Mouse (Mus musculus) hindbrain, postnatal 0 days (tissue): Measurements from ENCODE around the gene Wscd2. TPM values are rescaled to one million over a fixed set of nuclear protein-coding genes. Genes with fewer than 3 reads are reported as not detected.

Source experiments
- ATAC-seq: fragments of 200-750 bp; cut with Nextera tagmentation; 2 replicates; pipeline ENCODE4 v1.8.0; 2017; ENCODE audit warnings: mild to moderate bottlenecking, moderate TSS enrichment, moderate library complexity
- DNase-seq: peaks from one replicate; pipeline ENCODE4 v3.0.0-alpha.2; 2015; ENCODE audit warnings: low spot score
- H3K27ac ChIP-seq: fragments of 300-500 bp; sonication (generic); 2 replicates; pipeline ENCODE4 v1.5.1; 2014; ENCODE audit warnings: mild to moderate bottlenecking
- H3K27me3 ChIP-seq: fragments of 300-500 bp; sonication (generic); 2 replicates; pipeline ENCODE4 v1.6.1; 2014; ENCODE audit warnings: low read length, mixed read lengths; ENCODE audit not compliant: insufficient read depth
- H3K36me3 ChIP-seq: fragments of 300-500 bp; sonication (generic); 2 replicates; pipeline ENCODE4 v1.6.1; 2014; ENCODE audit warnings: low read length, mixed read lengths; ENCODE audit not compliant: insufficient read depth
- H3K4me1 ChIP-seq: fragments of 300-500 bp; sonication (generic); 2 replicates; pipeline ENCODE4 v1.6.1; 2014; ENCODE audit warnings: antibody characterized with exemption, low read length, mixed read lengths; ENCODE audit not compliant: insufficient read depth
- H3K4me2 ChIP-seq: fragments of 300-500 bp; sonication (generic); 2 replicates; pipeline ENCODE4 v1.6.1; 2014; ENCODE audit warnings: low read depth, mild to moderate bottlenecking, low read length, moderate library complexity, mixed read lengths
- H3K4me3 ChIP-seq: fragments of 300-500 bp; sonication (generic); 2 replicates; pipeline ENCODE4 v1.5.1; 2014; ENCODE audit warnings: low read length
- H3K9ac ChIP-seq: fragments of 300-500 bp; sonication (generic); replicated peaks from 2 replicates; pipeline ENCODE4 v1.6.1; 2014; ENCODE audit warnings: mild to moderate bottlenecking, low read length, moderate library complexity, mixed read lengths
- H3K9me3 ChIP-seq: fragments of 300-500 bp; sonication (generic); 2 replicates; pipeline ENCODE4 v1.6.1; 2016; ENCODE audit warnings: low read length, mixed read lengths
- CTCF ChIP-seq: IDR thresholded peaks from 2 replicates; pipeline ENCODE4 v1.5.1; 2016; ENCODE audit warnings: antibody characterized with exemption, control low read depth, low read depth
- WGBS: fragments of 180-500 bp; shearing (Covaris S2); extraction: QIAGEN DNeasy Blood & Tissue Kit; methylation state at CpG from one replicate; pipeline ENCODE4 v1.1.7; 2014; 5-methylcytosine and 5-hydroxymethylcytosine counted together
- polyA plus RNA-seq: library from polyadenylated mRNA; unstranded; fragments of >200 nt; fragmentation: Nextera tagmentation; extraction: Ambion mirVana; gene quantifications from 2 replicates; pipeline ENCODE4 v1.2.1, GENCODE M21; 2015
- total RNA-seq: library from RNA; depleted of rRNA; stranded (reverse); fragments of >200 nt; gene quantifications from 2 replicates; pipeline ENCODE4 v1.2.3, GENCODE M21; 2014

The Wscd2 gene
- total and polyA plus RNA-seq, 2 experiments from 2014 or later, result 9.8 to 33.8 TPM

DNA sequence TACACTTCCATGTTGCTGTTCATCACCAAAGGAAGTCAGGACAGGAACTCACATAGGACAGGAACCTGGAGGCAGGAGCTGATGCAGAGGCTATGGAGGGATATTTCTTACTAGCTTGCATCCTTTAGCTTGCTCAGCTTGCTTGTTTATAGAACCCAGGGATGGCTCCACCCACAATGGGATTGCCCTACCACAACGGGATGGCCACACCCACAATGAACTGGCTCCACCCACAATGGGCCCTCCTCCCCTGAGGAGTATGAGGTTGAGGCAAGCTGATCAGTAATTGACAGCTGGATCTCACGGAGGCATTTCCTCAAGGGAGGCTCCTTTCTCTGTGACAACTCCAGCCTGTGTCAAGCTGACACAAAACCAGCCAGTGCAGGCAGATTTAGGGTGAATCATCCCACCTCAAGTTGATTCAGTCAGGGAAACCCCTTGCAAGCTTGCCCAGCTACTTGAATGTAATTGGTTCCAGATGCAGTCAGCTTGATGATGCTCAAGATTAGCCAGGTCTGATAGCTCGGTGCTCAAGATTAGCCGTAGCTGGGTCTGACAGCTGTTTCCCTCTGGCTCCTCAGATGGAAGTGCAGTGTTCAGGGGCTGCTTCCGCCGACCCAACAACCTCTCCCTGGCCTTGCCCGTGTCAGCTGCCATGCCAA lies 80.1 kb downstream of the Wscd2 start:
- Histone ChIP-seq H3K27ac (no peak overlapping the region), H3K9ac (no peak overlapping the region), H3K4me3 (no peak overlapping the region), H3K27me3 (no peaks in the 10 kb centered on the region), H3K4me2 (no peak overlapping the region), H3K4me1 (no peaks in the 10 kb centered on the region), H3K9me3 (no peaks in the 10 kb centered on the region), H3K36me3 (no peaks in the 10 kb centered on the region)
- ATAC-seq (peak; percentile 17; the same call in 1 of the 2 replicates), DNase-seq (no peak)
- WGBS, result 60% methylated on average over 7 of the region's 7 CpGs
- TF ChIP-seq CTCF, result no peak

DNA sequence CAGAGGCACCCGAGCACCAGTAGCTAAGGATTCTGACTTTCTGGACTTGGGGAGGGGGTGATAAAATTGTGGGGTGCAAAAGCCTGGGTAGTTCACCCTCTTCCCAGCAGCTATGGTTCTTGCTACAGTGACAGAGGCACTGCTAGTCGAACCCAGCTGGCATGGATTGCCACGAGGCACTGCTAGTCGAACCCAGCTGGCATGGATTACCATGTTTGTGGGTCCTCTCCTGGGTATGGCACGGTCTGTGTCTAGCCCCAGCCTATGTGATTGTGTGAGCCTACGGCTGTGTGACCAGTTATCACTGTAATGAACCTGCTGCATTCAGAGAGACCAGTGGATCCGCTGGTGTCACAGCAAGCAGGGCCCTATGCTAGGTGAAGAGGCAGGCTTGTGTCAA lies 87.4 kb downstream of the Wscd2 start:
- 70% methylated on average over 7 of the region's 7 CpGs for WGBS
- Histone ChIP-seq H3K9me3 (no peaks in the 10 kb centered on the region), H3K9ac (no peak overlapping the region), H3K27ac (no peak overlapping the region), H3K4me2 (0 out of 2 replicates have a peak overlapping the region, but pooled peaks have one; percentile 23), H3K4me3 (no peak overlapping the region), H3K4me1 (no peaks in the 10 kb centered on the region), H3K27me3 (no peaks in the 10 kb centered on the region), H3K36me3 (no peaks in the 10 kb centered on the region)
- ATAC-seq (no peak), DNase-seq (peak; percentile 54)
- no peak for TF ChIP-seq CTCF

DNA sequence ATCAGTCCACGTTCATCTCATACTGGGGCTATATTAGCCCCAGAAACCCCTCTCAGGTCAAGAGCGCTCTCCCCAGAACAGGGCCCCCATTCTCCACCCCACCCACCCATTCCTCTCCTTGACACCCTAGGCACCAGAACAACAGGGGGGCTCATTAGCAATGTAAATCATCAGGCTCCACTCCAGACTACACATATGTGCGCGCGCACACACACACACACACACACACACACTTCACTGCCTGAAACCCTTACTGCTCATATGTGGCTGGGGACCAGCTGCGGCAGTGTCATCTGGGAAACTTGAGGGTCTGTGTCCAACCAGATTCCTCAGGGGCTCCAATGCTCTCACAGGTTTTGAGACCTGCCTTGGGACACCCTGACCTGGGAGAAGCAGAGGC lies 88.3 kb downstream of the Wscd2 start:
- 61% methylated on average over 6 of the region's 6 CpGs for WGBS
- H3K4me2 ChIP-seq, result no peak overlapping the region
- no peaks in the 10 kb centered on the region for H3K9me3 ChIP-seq
- no peak for DNase-seq
- TF ChIP-seq CTCF, result no peak
- H3K4me3 ChIP-seq, result no peak overlapping the region
- ATAC-seq, result no peak
- H3K36me3 ChIP-seq, result no peaks in the 10 kb centered on the region
- no peak overlapping the region for H3K9ac ChIP-seq
- no peaks in the 10 kb centered on the region for H3K27me3 ChIP-seq
- H3K27ac ChIP-seq, result no peak overlapping the region
- no peaks in the 10 kb centered on the region for H3K4me1 ChIP-seq

DNA sequence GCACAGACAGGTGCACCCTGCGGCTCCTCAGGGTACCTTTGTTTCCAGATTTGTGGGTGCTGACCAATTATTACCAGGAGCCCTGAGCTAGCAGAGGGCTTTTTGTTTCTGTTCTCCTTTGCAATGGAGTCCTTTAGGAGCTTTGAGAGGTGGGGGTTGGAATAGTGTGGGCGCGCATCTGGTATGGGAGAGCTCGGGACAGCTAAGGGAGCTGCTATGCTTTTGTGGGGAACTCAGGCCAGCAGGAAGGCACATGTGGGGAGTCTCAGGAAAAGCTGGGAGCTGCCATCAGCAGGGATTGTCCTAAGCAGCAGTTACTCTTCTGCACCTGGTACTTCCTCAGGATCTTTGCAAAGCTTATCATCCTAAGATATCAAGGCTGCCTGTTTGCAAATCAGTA lies 89.0 kb downstream of the Wscd2 start:
- WGBS, result 74% methylated on average over 4 of the region's 4 CpGs
- Histone ChIP-seq H3K4me1 (no peaks in the 10 kb centered on the region), H3K4me3 (no peak overlapping the region), H3K4me2 (no peak overlapping the region), H3K27ac (no peak overlapping the region), H3K9ac (no peak overlapping the region), H3K27me3 (no peaks in the 10 kb centered on the region), H3K36me3 (no peaks in the 10 kb centered on the region), H3K9me3 (no peaks in the 10 kb centered on the region)
- TF ChIP-seq CTCF, result no peak
- ATAC-seq (no peak), DNase-seq (no peak)

DNA sequence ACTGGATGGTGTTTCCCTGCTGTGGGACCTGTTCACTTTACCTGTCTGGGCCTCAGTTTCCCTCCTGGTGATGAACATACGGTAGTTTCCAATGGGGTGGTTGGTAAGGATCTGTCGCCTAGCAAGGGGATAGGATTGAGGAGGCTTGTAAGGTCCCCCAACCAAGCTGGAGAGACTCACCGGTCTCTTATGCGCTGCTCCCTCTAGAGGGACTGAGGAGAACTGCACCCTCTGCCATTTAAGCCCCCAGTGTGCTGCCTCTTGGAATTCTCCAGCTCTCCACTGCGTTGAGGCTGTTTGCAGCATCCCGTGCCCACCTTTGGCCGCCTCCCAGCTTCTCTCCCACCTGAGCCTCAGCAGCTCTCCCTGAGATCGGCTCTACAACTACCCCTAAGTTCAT lies 90.1 kb downstream of the Wscd2 start:
- Histone ChIP-seq H3K4me1 (no peaks in the 10 kb centered on the region), H3K4me3 (no peak overlapping the region), H3K9ac (no peak overlapping the region), H3K4me2 (no peak overlapping the region), H3K27me3 (no peaks in the 10 kb centered on the region), H3K27ac (no peak overlapping the region), H3K36me3 (no peaks in the 10 kb centered on the region), H3K9me3 (no peaks in the 10 kb centered on the region)
- peak; percentile 53; the same call in 1 of the 2 replicates for ATAC-seq
- TF ChIP-seq CTCF, result peak; percentile 88
- peak; percentile 78 for DNase-seq
- WGBS, result 55% methylated on average over 8 of the region's 8 CpGs

DNA sequence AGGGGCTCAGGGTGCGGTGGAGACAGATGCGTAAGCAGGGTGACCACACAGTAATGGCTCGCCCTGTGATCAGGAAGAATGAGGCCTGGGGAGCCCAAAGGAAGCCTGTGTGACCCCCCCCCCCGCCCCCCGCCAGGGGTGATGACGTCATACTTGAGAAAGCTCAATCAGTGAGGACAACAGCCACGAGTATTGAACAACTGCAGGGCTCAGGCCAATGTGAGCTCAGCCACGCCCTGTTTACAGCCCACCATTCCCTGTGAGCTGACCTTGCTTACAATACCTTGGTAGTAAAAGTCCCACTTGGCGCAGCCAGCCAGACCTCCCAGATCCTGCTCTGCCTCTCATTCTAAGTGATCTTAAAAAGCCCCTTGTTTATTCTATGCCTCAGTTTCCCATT lies 90.7 kb downstream of the Wscd2 start:
- no peak for TF ChIP-seq CTCF
- H3K9me3 ChIP-seq, result no peaks in the 10 kb centered on the region
- DNase-seq (no peak), ATAC-seq (0 out of 2 replicates have a peak, but pooled peaks have one; percentile 9)
- H3K4me3 ChIP-seq, result no peak overlapping the region
- H3K27me3 ChIP-seq, result no peaks in the 10 kb centered on the region
- H3K4me2 ChIP-seq, result no peak overlapping the region
- 70% methylated on average over 9 of the region's 9 CpGs for WGBS
- no peaks in the 10 kb centered on the region for H3K36me3 ChIP-seq
- H3K27ac ChIP-seq, result no peak overlapping the region
- H3K4me1 ChIP-seq, result no peaks in the 10 kb centered on the region
- no peak overlapping the region for H3K9ac ChIP-seq

DNA sequence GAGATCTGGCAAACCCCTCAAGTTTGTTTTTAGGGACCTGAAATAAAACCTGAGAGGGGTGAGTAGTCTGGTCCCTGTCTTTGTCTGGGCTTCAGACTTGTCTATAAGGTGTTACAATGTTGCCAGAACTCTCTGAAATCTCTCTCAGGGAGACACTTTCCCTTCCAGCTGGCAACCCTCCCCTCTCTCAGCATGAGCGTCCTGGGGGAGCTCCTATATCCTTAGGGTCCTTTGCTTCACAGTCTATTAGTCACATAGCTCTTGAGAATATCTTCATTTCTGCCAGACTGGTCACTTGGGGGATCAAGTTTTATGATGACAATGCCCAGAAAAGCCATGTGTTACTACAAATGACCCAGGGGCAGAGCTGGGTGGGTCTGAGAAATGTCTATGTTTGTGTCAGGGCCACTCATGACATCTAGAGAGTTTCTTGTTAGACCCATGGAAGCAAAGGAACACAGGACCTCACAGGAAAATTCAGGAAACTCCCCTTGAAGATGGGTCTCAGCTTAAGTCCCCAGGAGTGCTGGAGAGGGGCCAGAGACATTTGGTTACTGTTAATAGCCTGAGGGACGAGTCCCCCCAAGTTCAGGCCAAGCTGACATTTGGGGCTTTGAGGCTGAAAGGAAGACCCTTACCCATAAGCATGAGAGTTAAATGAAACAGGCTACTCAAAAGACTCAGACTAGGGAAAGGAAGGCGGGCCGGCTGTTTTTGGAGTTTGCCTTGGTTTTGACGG lies 93.5 kb downstream of the Wscd2 start:
- no peak for TF ChIP-seq CTCF
- ATAC-seq, result no peak
- no peaks in the 10 kb centered on the region for H3K4me1 ChIP-seq
- no peak for DNase-seq
- H3K36me3 ChIP-seq, result no peaks in the 10 kb centered on the region
- H3K4me3 ChIP-seq, result no peak overlapping the region
- H3K4me2 ChIP-seq, result no peak overlapping the region
- 78% methylated on average over 5 of the region's 5 CpGs for WGBS
- H3K9me3 ChIP-seq, result no peaks in the 10 kb centered on the region
- H3K27ac ChIP-seq, result no peak overlapping the region
- H3K27me3 ChIP-seq, result no peaks in the 10 kb centered on the region
- H3K9ac ChIP-seq, result no peak overlapping the region
